Mouse (Mus musculus): Measurements from ENCODE around the gene Ptges3.

GRCm38 (mm10) chr10:128111227-128111626 is 52.5 kb downstream of the Ptges3 start:
- no peak for TF ChIP-seq POLR2A (IDR thresholded peaks at IDR 0.05; ENCODE audit: insufficient read depth, low read depth, low read length)
- no peak for TF ChIP-seq CTCF (IDR thresholded peaks at IDR 0.05; ENCODE audit: insufficient read depth, low read depth, low read length)
